Mouse (Mus musculus): Measurements from ENCODE around the gene D330020A13Rik.

The D330020A13Rik gene

GRCm38 (mm10) chr6:120301137-120301536, 7.0 kb downstream of the D330020A13Rik start:
- peak in 1 of 2 experiments; percentile 36 for DNase-seq

DNA sequence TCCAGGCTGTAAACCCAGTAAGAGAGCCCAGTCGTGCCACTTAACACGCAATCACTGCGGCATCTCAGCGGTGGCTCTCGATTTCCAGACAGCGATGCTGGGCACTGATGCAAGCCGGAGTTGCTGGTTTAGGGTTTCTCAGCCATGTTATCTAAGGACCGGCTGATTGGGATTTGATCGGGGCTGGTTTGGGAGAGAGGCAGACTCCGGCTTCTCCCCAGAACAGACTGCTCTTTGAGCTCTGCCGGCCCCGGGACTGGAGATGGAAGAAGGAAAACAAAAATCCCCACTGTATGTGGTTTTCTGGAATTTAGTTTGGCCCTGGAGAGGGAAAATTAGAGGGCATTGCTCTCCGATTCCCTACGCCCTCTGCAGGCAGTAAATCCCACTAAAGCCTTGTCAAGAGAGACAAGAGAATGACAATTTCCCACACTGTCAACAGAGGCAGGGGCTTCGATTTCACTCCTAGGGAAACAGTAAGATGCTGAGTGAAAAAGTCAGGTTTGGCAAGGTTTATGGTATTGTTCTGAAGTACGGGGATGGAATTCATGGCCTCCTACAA, 8.7 kb downstream of the D330020A13Rik start:
- DNase-seq: peak in 1 of 2 experiments; percentile 12

DNA sequence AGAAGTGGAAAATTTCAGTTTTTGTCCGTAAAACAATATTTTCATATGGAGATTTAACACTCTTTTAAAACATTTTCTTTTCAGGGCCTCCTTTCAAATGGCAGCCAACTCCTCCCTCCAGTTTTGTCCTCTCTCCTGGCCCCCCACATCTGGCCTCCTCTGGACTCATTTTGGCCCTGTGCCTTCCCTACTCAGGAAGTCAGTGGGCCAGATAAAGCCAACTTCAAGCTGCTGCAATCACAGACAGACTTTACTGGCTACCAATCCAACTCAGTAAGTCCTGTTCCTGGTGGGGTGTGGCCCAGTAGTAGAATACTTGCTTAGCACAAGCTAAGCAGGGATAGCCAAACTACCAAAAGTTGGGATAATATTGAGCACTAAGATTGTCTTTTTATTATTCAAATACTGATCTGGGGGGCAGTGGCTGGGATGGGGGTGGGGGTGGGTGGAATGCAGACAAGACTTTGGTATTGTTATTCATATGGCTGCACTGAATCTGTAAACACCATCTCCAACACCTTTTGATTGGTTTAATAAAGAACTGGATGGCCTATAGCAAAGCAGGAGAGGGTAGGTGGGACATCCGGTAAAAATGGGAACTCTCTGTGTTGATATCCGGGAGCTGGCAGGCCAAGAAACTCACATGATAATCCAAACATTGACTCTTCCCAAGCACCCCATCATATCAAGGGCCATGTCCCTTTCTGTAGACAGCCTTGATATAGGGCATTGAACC, 12.9 kb downstream of the D330020A13Rik start:
- no peak for DNase-seq

DNA sequence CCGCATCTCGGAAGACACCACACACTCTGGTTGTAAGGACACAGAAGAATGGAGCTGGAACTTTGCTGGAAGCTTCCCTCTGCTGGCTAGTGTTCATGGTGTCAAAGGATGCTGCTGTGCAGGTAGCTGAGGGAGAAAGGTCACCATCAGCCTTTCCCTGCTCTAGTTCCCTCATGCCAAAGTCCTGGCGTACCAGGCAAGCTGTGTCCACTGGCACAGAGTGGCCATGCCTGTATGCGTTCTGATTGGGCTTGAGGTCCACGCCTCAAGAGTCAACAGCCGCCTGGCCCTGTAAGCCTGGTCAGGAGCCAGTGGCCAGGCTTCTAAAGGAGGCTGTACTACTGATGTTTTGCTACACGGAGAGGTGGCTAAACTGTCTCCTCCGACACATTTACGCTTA, 15.2 kb downstream of the D330020A13Rik start:
- DNase-seq: no peak

DNA sequence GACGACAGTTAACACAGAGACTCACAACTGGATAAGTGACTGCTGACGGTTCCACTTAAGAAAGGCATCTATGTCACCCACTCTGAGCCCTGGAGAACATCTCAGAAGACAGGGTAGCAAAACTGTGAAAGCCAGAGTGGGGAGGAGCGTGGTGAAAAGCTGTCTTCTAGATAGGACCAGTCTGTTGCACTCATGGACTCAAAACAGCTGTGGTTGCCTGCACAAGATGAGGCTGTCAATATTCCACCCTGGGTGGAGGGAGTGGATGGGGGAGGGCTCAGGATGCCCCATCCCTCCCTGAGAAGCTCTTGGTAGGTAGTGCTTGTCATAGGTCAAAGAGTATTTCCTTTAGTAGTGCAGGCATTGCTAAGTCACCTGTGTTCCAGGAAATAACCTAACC, 15.6 kb downstream of the D330020A13Rik start:
- no peak for DNase-seq

- no peak for DNase-seq
Measured at GRCm38 (mm10) chr6:120312443-120312842, 18.3 kb downstream of the D330020A13Rik start.

DNA sequence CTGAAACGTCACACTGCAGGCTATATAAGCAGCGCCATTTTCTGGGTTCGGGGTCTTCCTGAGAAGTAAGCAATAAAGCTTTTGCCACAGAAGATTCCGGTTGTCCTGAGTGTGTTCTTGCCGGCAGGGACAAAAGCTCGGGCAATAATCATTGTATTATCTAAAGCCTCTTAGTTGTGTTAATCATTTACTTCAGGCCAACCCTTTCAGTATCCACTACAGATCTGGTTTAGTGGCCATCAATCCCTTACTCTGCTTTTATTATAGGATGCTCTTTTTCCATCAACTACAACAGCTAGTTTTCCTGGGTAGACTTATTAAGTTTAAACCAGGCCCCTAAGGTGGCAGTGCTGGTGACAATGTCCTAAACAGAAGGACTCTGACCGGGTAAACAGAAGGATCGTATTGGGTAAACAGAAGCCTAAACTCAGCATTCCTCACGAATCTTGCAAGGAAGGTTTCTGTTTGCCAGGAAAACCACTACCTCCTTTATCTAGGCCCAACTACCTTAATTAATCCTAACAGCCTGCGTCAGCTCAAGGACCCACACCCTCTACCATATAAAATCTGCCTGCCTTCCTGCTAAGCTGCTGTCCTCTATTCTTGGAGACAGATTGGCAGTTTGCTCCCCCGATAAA, 24.3 kb downstream of the D330020A13Rik start:
- no peak for DNase-seq

DNA sequence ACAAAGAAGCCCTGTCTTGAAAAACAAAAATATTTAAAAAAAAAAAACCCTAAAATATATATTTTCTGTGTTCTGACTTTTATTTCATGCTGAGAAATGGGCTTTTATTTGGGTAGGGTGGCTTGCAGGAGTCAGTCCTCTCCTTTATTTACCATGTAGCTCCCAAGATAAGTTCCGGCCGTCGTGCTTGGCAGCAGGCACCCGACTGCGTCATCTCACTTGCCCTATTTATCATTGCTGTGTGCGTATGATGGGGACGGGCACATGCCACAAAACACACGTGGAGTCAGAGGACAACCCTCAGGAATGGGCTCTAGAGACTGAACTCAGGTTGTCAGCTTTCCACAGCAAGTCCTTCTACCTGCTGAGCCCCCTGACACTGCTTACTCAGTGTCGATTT, 25.0 kb downstream of the D330020A13Rik start:
- DNase-seq: peak in 1 of 2 experiments; percentile 6

DNA sequence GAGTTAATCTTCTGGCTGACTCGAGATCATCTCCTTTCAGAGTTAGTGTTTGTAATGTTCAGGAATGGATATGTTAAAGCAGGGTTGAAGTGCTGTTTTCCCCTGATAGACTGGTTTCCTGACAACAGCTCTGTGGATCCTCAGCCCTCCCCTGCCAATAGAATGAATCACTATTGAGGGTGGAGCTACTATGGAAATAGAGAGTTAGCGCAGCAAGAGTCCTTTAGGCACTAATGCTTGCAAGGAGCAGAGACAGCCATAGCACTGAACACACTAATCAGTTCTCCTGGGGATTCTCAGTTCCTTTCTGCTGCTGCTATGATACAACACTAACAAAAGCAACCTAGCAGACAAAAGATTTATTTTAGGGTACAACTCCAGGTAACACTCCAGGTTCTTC, 26.2 kb downstream of the D330020A13Rik start:
- DNase-seq: no peak

DNA sequence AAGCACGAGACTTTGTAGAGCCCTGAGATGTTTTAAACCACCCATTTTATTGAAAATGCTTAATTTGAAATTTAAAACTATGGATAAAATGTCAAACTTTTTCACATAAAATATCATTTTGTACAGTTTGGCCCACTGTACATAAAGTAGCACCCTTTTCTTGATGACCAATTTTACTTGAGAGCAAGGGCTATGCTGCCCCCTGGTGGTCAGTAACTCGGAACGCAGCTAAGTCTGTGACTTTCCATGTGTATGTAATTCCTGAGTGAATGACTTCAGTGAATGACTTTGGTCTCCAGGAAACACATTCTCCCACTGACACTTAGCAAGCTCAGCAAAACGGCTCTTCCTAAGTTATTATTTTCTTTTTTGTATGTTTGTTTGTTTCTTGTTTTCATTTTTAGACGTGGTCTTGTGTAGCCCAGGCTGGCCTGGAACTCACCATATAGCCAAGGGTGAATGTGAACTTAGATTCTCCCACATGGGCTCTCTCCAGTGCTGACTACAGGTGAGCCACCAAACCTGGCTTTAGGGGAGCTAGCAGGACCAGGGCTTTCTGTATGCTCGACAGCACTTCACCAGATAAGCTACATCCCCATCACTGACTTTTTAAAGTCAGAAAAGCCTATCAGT, 30.2 kb downstream of the D330020A13Rik start:
- peak; percentile 29 to 73 for DNase-seq

GRCm38 (mm10) chr6:120332351-120332750, 38.2 kb downstream of the D330020A13Rik start:
- DNase-seq: no peak

- no peak for DNase-seq
Measured at GRCm38 (mm10) chr6:120343992-120344391, 49.8 kb downstream of the D330020A13Rik start.
